Mouse (Mus musculus) G1E (cell line): Measurements from ENCODE around the gene Lmntd1. TPM values are rescaled to one million over a fixed set of nuclear protein-coding genes. Genes with fewer than 3 reads are reported as not detected.

Experiments
- ATAC-seq: 2 replicates; pipeline ENCODE4 v1.8.0; 2016; ENCODE audit warnings: mild to moderate bottlenecking; ENCODE audit not compliant: insufficient number of reproducible peaks, poor library complexity, low FRiP score, severe bottlenecking; ENCODE audit errors: extremely low read depth
- DNase-seq: peaks from one replicate; pipeline ENCODE4 v3.0.0; 2012; ENCODE audit warnings: low spot score
- H3K27me3 ChIP-seq: 2 replicates; pipeline ENCODE4 v1.6.1; 2012; ENCODE audit warnings: mild to moderate bottlenecking, low read length, inconsistent platforms; ENCODE audit not compliant: insufficient read depth
- H3K36me3 ChIP-seq: replicated peaks from 2 replicates; pipeline ENCODE3; 2012; ENCODE audit warnings: mild to moderate bottlenecking, inconsistent platforms
- H3K4me1 ChIP-seq: 2 replicates; pipeline ENCODE4 v1.6.1; 2012; ENCODE audit warnings: low read depth, low read length, inconsistent platforms, mixed read lengths; ENCODE audit not compliant: insufficient read depth
- H3K4me3 ChIP-seq: 2 replicates; pipeline ENCODE4 v1.5.1; 2012; ENCODE audit warnings: low read depth, mild to moderate bottlenecking, inconsistent platforms, low read length, moderate library complexity, mixed read lengths
- H3K9me3 ChIP-seq: replicated peaks from 2 replicates; pipeline ENCODE4 v1.6.1; 2012; ENCODE audit warnings: inconsistent platforms
- CTCF ChIP-seq: IDR thresholded peaks from 2 replicates; pipeline ENCODE4 v1.5.1; 2012; ENCODE audit warnings: low read depth, low read length, inconsistent platforms, mixed read lengths
- GATA1 ChIP-seq: IDR thresholded peaks from 2 replicates; pipeline ENCODE4 v1.6.1; 2012; ENCODE audit warnings: borderline replicate concordance, low read length, inconsistent platforms, mixed read lengths
- GATA2 ChIP-seq: IDR thresholded peaks from 2 replicates; pipeline ENCODE4 v1.6.1; 2012; ENCODE audit warnings: low read depth, low read length, inconsistent platforms, borderline replicate concordance
- POLR2AphosphoS5 ChIP-seq: IDR thresholded peaks from 2 replicates; pipeline ENCODE4 v1.6.1; 2012; ENCODE audit warnings: low read depth, low read length, inconsistent platforms; ENCODE audit not compliant: insufficient replicate concordance
- TAL1 ChIP-seq: conservative IDR thresholded peaks from 2 replicates; pipeline ENCODE4 v1.6.1; 2012; ENCODE audit warnings: low read depth, low read length, inconsistent platforms, mixed read lengths
- polyA plus RNA-seq: library from polyadenylated mRNA; stranded (reverse); fragments of >175 nt; gene quantifications from 2 replicates; pipeline ENCODE4 v1.2.3, GENCODE M21; 2012
- total RNA-seq, 2 experiments: library from RNA; stranded (forward) in 1 of 2; stranded (reverse) in 1 of 2; fragments of 200-1000 nt in 1 of 2; fragments of >200 nt in 1 of 2; fragmentation: Nextera tagmentation in 1 of 2; gene quantifications; 2 replicates each; pipeline ENCODE4 v1.2.3; 2014 to 2017

Gene Lmntd1
- total and polyA plus RNA-seq, 3 experiments, result 0.22 TPM; not detected in 2

GRCm38 (mm10) chr6:145320156-145320555 is 294.0 kb downstream of the Lmntd1 start:
- TF ChIP-seq GATA1 (no peak), TAL1 (no peak), CTCF (no peak), POLR2AphosphoS5 (no peak), GATA2 (no peak)
- no peak for ATAC-seq
- no peaks in the 10 kb centered on the region for H3K4me1 ChIP-seq
- H3K4me3 ChIP-seq, result no peak overlapping the region
- H3K36me3 ChIP-seq, result no peaks in the 10 kb centered on the region
- H3K9me3 ChIP-seq, result peaks cover 30% of the 10 kb centered on the region
- no peaks in the 10 kb centered on the region for H3K27me3 ChIP-seq
- no peak for DNase-seq

Other genes starting within 250 kb of the Lmntd1 start
- gene Tuba3b, start 1.4 kb upstream of the Lmntd1 start, total RNA-seq (2014; fragmentation: Nextera tagmentation), result not detected in 2 replicates
- gene Tuba3b, start 1.4 kb upstream of the Lmntd1 start, total RNA-seq (2017), result not detected in 2 replicates
- gene Tuba3b, start 1.4 kb upstream of the Lmntd1 start, polyA plus RNA-seq, result not detected in 2 replicates
- gene Rassf8, start 132.4 kb upstream of the Lmntd1 start, total RNA-seq (2014; fragmentation: Nextera tagmentation), result not detected in 2 replicates
- gene Rassf8, start 132.4 kb upstream of the Lmntd1 start, total RNA-seq (2017), result under 0.01 and 0.16 TPM in 2 replicates
- gene Rassf8, start 132.4 kb upstream of the Lmntd1 start, polyA plus RNA-seq, result not detected in 2 replicates